Mouse (Mus musculus): ENCODE results near the gene Prpf38b. TPM values are rescaled to one million over a fixed set of nuclear protein-coding genes. Genes with fewer than 3 reads are reported as not detected.
A peak's percentile ranks its signal among the peaks of the same experiment; 100 is the strongest.
"Not testable (repeated sequence)": the region's sequence is repeated elsewhere in the genome, so short reads cannot be mapped to it uniquely, and the experiment has no call there.

Prpf38b gene
- polyA plus RNA-seq, 1 experiment from 2014 or later, result 50.6 TPM

- Histone ChIP-seq H3K4me1 (ENCODE audit: control insufficient read depth, insufficient read depth, low read depth, low read length) (peaks cover 2% of the 10 kb centered on the region; the same call in 1 of the 2 replicates), H3K9me3 (ENCODE audit: control insufficient read depth, low read length) (no peaks in the 10 kb centered on the region), H3K4me3 (ENCODE audit: low read length) (no peak overlapping the region), H3K27ac (ENCODE audit: low read depth, low read length) (no peak overlapping the region), H3K9ac (ENCODE audit: low read depth, low read length) (no peak overlapping the region), H3K4me2 (ENCODE audit: low read length) (no peak overlapping the region), H3K36me3 (ENCODE audit: control insufficient read depth, insufficient read depth, low read length) (no peaks in the 10 kb centered on the region), H3K27me3 (replicated peaks; ENCODE audit: control insufficient read depth, insufficient read depth, low read length) (no peaks in the 10 kb centered on the region)
- 95% methylated on average over 3 of the region's 3 CpGs for WGBS
- ATAC-seq, result no peak
Observed at GRCm38 (mm10) chr3:108887618-108887975, 23.9 kb downstream of the Prpf38b start.

GRCm38 (mm10) chr3:108886934-108887617, 24.5 kb downstream of the Prpf38b start:
- no peak for ATAC-seq
- no peaks in the 10 kb centered on the region for H3K27me3 ChIP-seq (replicated peaks; ENCODE audit: control insufficient read depth, insufficient read depth, low read length)
- H3K9ac ChIP-seq (ENCODE audit: low read depth, low read length), result no peak overlapping the region
- no peak overlapping the region for H3K27ac ChIP-seq (ENCODE audit: low read depth, low read length)
- no peaks in the 10 kb centered on the region for H3K9me3 ChIP-seq (ENCODE audit: control insufficient read depth, low read length)
- H3K4me3 ChIP-seq (ENCODE audit: low read length), result no peak overlapping the region
- WGBS, result 63% methylated on average over 12 of the region's 12 CpGs
- no peaks in the 10 kb centered on the region for H3K36me3 ChIP-seq (ENCODE audit: control insufficient read depth, insufficient read depth, low read length)
- no peak overlapping the region for H3K4me2 ChIP-seq (ENCODE audit: low read length)
- H3K4me1 ChIP-seq (ENCODE audit: control insufficient read depth, insufficient read depth, low read depth, low read length), result peaks cover 2% of the 10 kb centered on the region; the same call in 1 of the 2 replicates

GRCm38 (mm10) chr3:108885686-108886530, 25.6 kb downstream of the Prpf38b start:
- Histone ChIP-seq H3K27me3 (replicated peaks; ENCODE audit: control insufficient read depth, insufficient read depth, low read length) (no peaks in the 10 kb centered on the region), H3K4me2 (ENCODE audit: low read length) (no peak overlapping the region), H3K4me3 (ENCODE audit: low read length) (no peak overlapping the region), H3K9me3 (ENCODE audit: control insufficient read depth, low read length) (no peaks in the 10 kb centered on the region), H3K9ac (ENCODE audit: low read depth, low read length) (no peak overlapping the region), H3K4me1 (ENCODE audit: control insufficient read depth, insufficient read depth, low read depth, low read length) (peaks cover 2% of the 10 kb centered on the region; the same call in 1 of the 2 replicates), H3K36me3 (ENCODE audit: control insufficient read depth, insufficient read depth, low read length) (no peaks in the 10 kb centered on the region), H3K27ac (ENCODE audit: low read depth, low read length) (no peak overlapping the region)
- 40% methylated on average over 9 of the region's 9 CpGs for WGBS
- ATAC-seq, result peak; percentile 63

GRCm38 (mm10) chr3:108884706-108885289, 26.7 kb downstream of the Prpf38b start:
- no peak overlapping the region for H3K27ac ChIP-seq (ENCODE audit: low read depth, low read length)

DNA sequence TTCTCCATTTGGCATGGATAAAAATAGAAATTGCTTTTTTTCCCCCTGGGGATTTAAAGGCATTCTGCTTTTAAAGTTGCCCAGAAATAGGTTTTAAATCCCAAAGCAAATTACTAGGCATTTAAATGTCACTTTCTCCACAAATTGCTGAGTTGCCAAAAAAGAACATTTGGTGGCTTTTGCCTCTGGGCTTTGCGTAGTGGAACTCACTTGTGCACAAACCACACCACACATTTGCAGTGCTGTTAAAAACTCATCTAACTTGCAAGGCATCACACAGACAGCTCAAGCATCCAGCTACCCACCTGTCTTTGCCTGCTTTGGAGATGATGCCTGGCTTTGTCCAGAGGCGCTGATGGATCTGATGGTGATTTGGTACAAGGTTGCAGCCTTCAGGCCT, 28.5 kb downstream of the Prpf38b start:
- WGBS, result 75% methylated on average over 2 of the region's 2 CpGs
- Histone ChIP-seq H3K27me3 (replicated peaks; ENCODE audit: control insufficient read depth, insufficient read depth, low read length) (no peaks in the 10 kb centered on the region), H3K4me2 (ENCODE audit: low read length) (no peak overlapping the region), H3K36me3 (ENCODE audit: control insufficient read depth, insufficient read depth, low read length) (no peaks in the 10 kb centered on the region), H3K4me1 (ENCODE audit: control insufficient read depth, insufficient read depth, low read depth, low read length) (peaks cover 4% of the 10 kb centered on the region; the same call in 1 of the 2 replicates), H3K9me3 (ENCODE audit: control insufficient read depth, low read length) (no peaks in the 10 kb centered on the region), H3K27ac (ENCODE audit: low read depth, low read length) (no peak overlapping the region), H3K9ac (ENCODE audit: low read depth, low read length) (no peak overlapping the region), H3K4me3 (ENCODE audit: low read length) (no peak overlapping the region)
- no peak for ATAC-seq

More at GRCm38 (mm10) chr3:108884706-108885289, 26.7 kb downstream of the Prpf38b start:
- no peaks in the 10 kb centered on the region for H3K9me3 ChIP-seq (ENCODE audit: control insufficient read depth, low read length)
- WGBS, result 37% methylated on average over 8 of the region's 8 CpGs
- H3K27me3 ChIP-seq (replicated peaks; ENCODE audit: control insufficient read depth, insufficient read depth, low read length), result no peaks in the 10 kb centered on the region
- H3K4me1 ChIP-seq (ENCODE audit: control insufficient read depth, insufficient read depth, low read depth, low read length), result peaks cover 2% of the 10 kb centered on the region; the same call in 1 of the 2 replicates
- H3K36me3 ChIP-seq (ENCODE audit: control insufficient read depth, insufficient read depth, low read length), result no peaks in the 10 kb centered on the region
- ATAC-seq, result no peak
- H3K4me3 ChIP-seq (ENCODE audit: low read length), result no peak overlapping the region
- no peak overlapping the region for H3K4me2 ChIP-seq (ENCODE audit: low read length)
- H3K9ac ChIP-seq (ENCODE audit: low read depth, low read length), result no peak overlapping the region

DNA sequence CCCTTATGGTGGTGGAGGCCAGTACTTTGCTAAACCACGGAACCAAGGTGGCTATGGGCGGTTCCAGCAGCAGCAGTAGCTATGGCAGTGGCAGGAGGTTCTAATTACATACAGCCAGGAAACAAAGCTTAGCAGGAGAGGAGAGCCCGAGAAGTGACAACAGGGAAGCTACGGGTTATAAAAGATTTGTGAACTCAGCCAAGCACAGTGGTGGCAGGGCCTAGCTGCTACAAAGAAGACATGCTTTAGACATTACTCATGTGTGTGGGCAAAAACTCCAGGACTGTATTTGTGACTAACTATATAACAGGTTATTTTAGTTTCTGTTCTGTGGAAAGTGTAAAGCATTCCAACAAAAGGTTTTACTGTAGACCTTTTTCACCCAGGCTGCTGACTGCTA, 29.7 kb downstream of the Prpf38b start:
- not testable (repeated sequence) for ATAC-seq; H3K27ac ChIP-seq (ENCODE audit: low read depth, low read length); H3K9ac ChIP-seq (ENCODE audit: low read depth, low read length); H3K4me3 ChIP-seq (ENCODE audit: low read length); H3K36me3 ChIP-seq (ENCODE audit: control insufficient read depth, insufficient read depth, low read length); H3K4me1 ChIP-seq (ENCODE audit: control insufficient read depth, insufficient read depth, low read depth, low read length); H3K9me3 ChIP-seq (ENCODE audit: control insufficient read depth, low read length); H3K27me3 ChIP-seq (replicated peaks; ENCODE audit: control insufficient read depth, insufficient read depth, low read length); H3K4me2 ChIP-seq (ENCODE audit: low read length)
- WGBS, result 27% methylated on average over 4 of the region's 4 CpGs

GRCm38 (mm10) chr3:108880544-108881507, 30.7 kb downstream of the Prpf38b start:
- Histone ChIP-seq H3K9ac (ENCODE audit: low read depth, low read length) (no peak overlapping the region), H3K4me2 (ENCODE audit: low read length) (no peak overlapping the region), H3K36me3 (ENCODE audit: control insufficient read depth, insufficient read depth, low read length) (no peaks in the 10 kb centered on the region), H3K9me3 (ENCODE audit: control insufficient read depth, low read length) (no peaks in the 10 kb centered on the region), H3K27me3 (replicated peaks; ENCODE audit: control insufficient read depth, insufficient read depth, low read length) (no peaks in the 10 kb centered on the region), H3K4me3 (ENCODE audit: low read length) (no peak overlapping the region), H3K27ac (ENCODE audit: low read depth, low read length) (no peak overlapping the region), H3K4me1 (ENCODE audit: control insufficient read depth, insufficient read depth, low read depth, low read length) (0 out of 2 replicates have a peak, but pooled peaks cover 2% of the 10 kb centered on the region)
- WGBS, result 48% methylated on average over 28 of the region's 28 CpGs
- no peak for ATAC-seq

- no peaks in the 10 kb centered on the region for H3K27me3 ChIP-seq (replicated peaks; ENCODE audit: control insufficient read depth, insufficient read depth, low read length)
- ATAC-seq, result no peak
- 0 out of 2 replicates have a peak, but pooled peaks cover 2% of the 10 kb centered on the region for H3K4me1 ChIP-seq (ENCODE audit: control insufficient read depth, insufficient read depth, low read depth, low read length)
- no peak overlapping the region for H3K9ac ChIP-seq (ENCODE audit: low read depth, low read length)
- no peak overlapping the region for H3K4me2 ChIP-seq (ENCODE audit: low read length)
- no peaks in the 10 kb centered on the region for H3K36me3 ChIP-seq (ENCODE audit: control insufficient read depth, insufficient read depth, low read length)
- H3K9me3 ChIP-seq (ENCODE audit: control insufficient read depth, low read length), result no peaks in the 10 kb centered on the region
- no peak overlapping the region for H3K4me3 ChIP-seq (ENCODE audit: low read length)
- WGBS, result 59% methylated on average over 5 of the region's 5 CpGs
- H3K27ac ChIP-seq (ENCODE audit: low read depth, low read length), result no peak overlapping the region
Observed at GRCm38 (mm10) chr3:108879836-108880435, 31.6 kb downstream of the Prpf38b start.

Data from hindbrain, embryonic 16.5 days (tissue).